Mouse (Mus musculus): Measurements from ENCODE around the gene Oprl1. TPM values are rescaled to one million over a fixed set of nuclear protein-coding genes. Genes with fewer than 3 reads are reported as not detected.

Gene Oprl1
- polyA plus RNA-seq, 1 experiment = 0.78 TPM

GRCm38 (mm10) chr2:181713749-181714148, 1.1 kb upstream of the Oprl1 start:
- Histone ChIP-seq H3K36me3 (ENCODE audit: control insufficient read depth, insufficient read depth, low read length, poor library complexity, severe bottlenecking) (no peaks in the 10 kb centered on the region), H3K4me1 (ENCODE audit: control insufficient read depth, insufficient read depth, low read length) (no peaks in the 10 kb centered on the region), H3K27me3 (ENCODE audit: control insufficient read depth, insufficient read depth, low read length, poor library complexity, severe bottlenecking) (no peaks in the 10 kb centered on the region), H3K9me3 (replicated peaks; ENCODE audit: control insufficient read depth, insufficient read depth, low read length, poor library complexity, severe bottlenecking) (no peaks in the 10 kb centered on the region), H3K9ac (ENCODE audit: low read depth, poor library complexity, severe bottlenecking) (no peak overlapping the region), H3K4me3 (ENCODE audit: low read depth, low read length) (no peak overlapping the region), H3K27ac (ENCODE audit: insufficient read depth, low read length) (no peak overlapping the region)
- no peak for TF ChIP-seq CTCF (IDR thresholded peaks at IDR 0.05; ENCODE audit: low read depth, low read length)

DNA sequence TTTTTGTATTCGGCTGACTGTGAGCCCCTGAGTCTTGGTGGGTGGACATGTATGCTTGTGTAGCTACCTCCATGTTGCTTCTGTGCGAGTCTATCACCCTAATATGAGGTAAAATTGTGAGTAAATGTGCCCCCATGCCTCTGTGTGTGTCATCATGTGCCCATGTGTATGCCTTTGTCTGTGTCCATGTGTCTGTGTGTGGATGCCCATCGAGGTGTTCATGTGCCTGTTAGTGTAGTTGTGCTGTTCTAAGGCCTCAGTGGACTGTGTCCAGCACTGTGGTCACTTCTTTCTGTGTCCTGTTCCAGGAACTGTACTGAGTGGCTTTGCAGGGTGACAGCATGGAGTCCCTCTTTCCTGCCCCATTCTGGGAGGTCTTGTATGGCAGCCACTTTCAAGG, 566 bp downstream of the Oprl1 start:
- TF ChIP-seq CTCF (IDR thresholded peaks at IDR 0.05; ENCODE audit: low read depth, low read length) (no peak), EP300 (IDR thresholded peaks at IDR 0.05; ENCODE audit: insufficient read depth, low read depth, low read length) (no peak), POLR2A (IDR thresholded peaks at IDR 0.05; ENCODE audit: insufficient read depth, low read length) (no peak)
- no peak overlapping the region for H3K4me3 ChIP-seq (ENCODE audit: low read depth, low read length)
- H3K9ac ChIP-seq (ENCODE audit: low read depth, poor library complexity, severe bottlenecking) = no peak overlapping the region
- H3K27me3 ChIP-seq (ENCODE audit: control insufficient read depth, insufficient read depth, low read length, poor library complexity, severe bottlenecking) = no peaks in the 10 kb centered on the region
- H3K36me3 ChIP-seq (ENCODE audit: control insufficient read depth, insufficient read depth, low read length, poor library complexity, severe bottlenecking) = no peaks in the 10 kb centered on the region
- H3K9me3 ChIP-seq (replicated peaks; ENCODE audit: control insufficient read depth, insufficient read depth, low read length, poor library complexity, severe bottlenecking) = no peaks in the 10 kb centered on the region
- no peaks in the 10 kb centered on the region for H3K4me1 ChIP-seq (ENCODE audit: control insufficient read depth, insufficient read depth, low read length)
- no peak overlapping the region for H3K27ac ChIP-seq (ENCODE audit: insufficient read depth, low read length)

- H3K4me3 ChIP-seq (ENCODE audit: low read depth, low read length) = no peak overlapping the region
- no peaks in the 10 kb centered on the region for H3K27me3 ChIP-seq (ENCODE audit: control insufficient read depth, insufficient read depth, low read length, poor library complexity, severe bottlenecking)
- H3K36me3 ChIP-seq (ENCODE audit: control insufficient read depth, insufficient read depth, low read length, poor library complexity, severe bottlenecking) = no peaks in the 10 kb centered on the region
- H3K9ac ChIP-seq (ENCODE audit: low read depth, poor library complexity, severe bottlenecking) = no peak overlapping the region
- H3K4me1 ChIP-seq (ENCODE audit: control insufficient read depth, insufficient read depth, low read length) = no peaks in the 10 kb centered on the region
- no peaks in the 10 kb centered on the region for H3K9me3 ChIP-seq (replicated peaks; ENCODE audit: control insufficient read depth, insufficient read depth, low read length, poor library complexity, severe bottlenecking)
- no peak for TF ChIP-seq CTCF (IDR thresholded peaks at IDR 0.05; ENCODE audit: low read depth, low read length)
- TF ChIP-seq EP300 (IDR thresholded peaks at IDR 0.05; ENCODE audit: insufficient read depth, low read depth, low read length) = no peak
- no peak for TF ChIP-seq POLR2A (IDR thresholded peaks at IDR 0.05; ENCODE audit: insufficient read depth, low read length)
- H3K27ac ChIP-seq (ENCODE audit: insufficient read depth, low read length) = no peak overlapping the region
Measured at GRCm38 (mm10) chr2:181716991-181717390, 2.2 kb downstream of the Oprl1 start.

GRCm38 (mm10) chr2:181720061-181720460, 5.2 kb downstream of the Oprl1 start:
- no peaks in the 10 kb centered on the region for H3K4me1 ChIP-seq (ENCODE audit: control insufficient read depth, insufficient read depth, low read length)
- no peaks in the 10 kb centered on the region for H3K27me3 ChIP-seq (ENCODE audit: control insufficient read depth, insufficient read depth, low read length, poor library complexity, severe bottlenecking)
- H3K4me3 ChIP-seq (ENCODE audit: low read depth, low read length) = no peak overlapping the region
- H3K36me3 ChIP-seq (ENCODE audit: control insufficient read depth, insufficient read depth, low read length, poor library complexity, severe bottlenecking) = no peaks in the 10 kb centered on the region
- no peak overlapping the region for H3K9ac ChIP-seq (ENCODE audit: low read depth, poor library complexity, severe bottlenecking)
- no peak for TF ChIP-seq CTCF (IDR thresholded peaks at IDR 0.05; ENCODE audit: low read depth, low read length)
- no peak for TF ChIP-seq EP300 (IDR thresholded peaks at IDR 0.05; ENCODE audit: insufficient read depth, low read depth, low read length)
- no peak for TF ChIP-seq POLR2A (IDR thresholded peaks at IDR 0.05; ENCODE audit: insufficient read depth, low read length)
- H3K9me3 ChIP-seq (replicated peaks; ENCODE audit: control insufficient read depth, insufficient read depth, low read length, poor library complexity, severe bottlenecking) = no peaks in the 10 kb centered on the region
- H3K27ac ChIP-seq (ENCODE audit: insufficient read depth, low read length) = no peak overlapping the region

DNA sequence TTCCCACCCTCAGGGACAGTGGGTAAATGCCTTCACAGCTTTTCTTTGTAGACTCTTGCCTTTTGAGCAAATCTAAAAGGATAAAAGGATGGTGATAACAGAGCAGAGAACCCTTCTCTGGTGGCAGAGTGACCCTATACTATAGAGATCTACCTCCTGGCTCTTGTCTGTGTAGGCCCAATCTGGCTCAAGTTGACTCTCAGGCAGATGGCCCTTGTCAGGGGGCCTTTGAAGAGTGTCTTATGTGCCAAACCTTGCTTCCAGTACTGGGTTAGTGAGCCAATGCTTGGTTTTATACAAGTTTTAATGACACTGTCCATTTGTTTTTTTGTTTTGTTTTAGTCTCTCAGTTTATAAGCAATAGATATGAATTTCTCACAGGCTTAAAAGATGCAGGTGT, 6.4 kb downstream of the Oprl1 start:
- Histone ChIP-seq H3K27me3 (ENCODE audit: control insufficient read depth, insufficient read depth, low read length, poor library complexity, severe bottlenecking) (no peaks in the 10 kb centered on the region), H3K36me3 (ENCODE audit: control insufficient read depth, insufficient read depth, low read length, poor library complexity, severe bottlenecking) (no peaks in the 10 kb centered on the region), H3K9ac (ENCODE audit: low read depth, poor library complexity, severe bottlenecking) (no peak overlapping the region), H3K9me3 (replicated peaks; ENCODE audit: control insufficient read depth, insufficient read depth, low read length, poor library complexity, severe bottlenecking) (no peaks in the 10 kb centered on the region), H3K4me1 (ENCODE audit: control insufficient read depth, insufficient read depth, low read length) (no peaks in the 10 kb centered on the region), H3K4me3 (ENCODE audit: low read depth, low read length) (no peak overlapping the region), H3K27ac (ENCODE audit: insufficient read depth, low read length) (no peak overlapping the region)
- TF ChIP-seq EP300 (IDR thresholded peaks at IDR 0.05; ENCODE audit: insufficient read depth, low read depth, low read length) = no peak
- TF ChIP-seq POLR2A (IDR thresholded peaks at IDR 0.05; ENCODE audit: insufficient read depth, low read length) = no peak
- no peak for TF ChIP-seq CTCF (IDR thresholded peaks at IDR 0.05; ENCODE audit: low read depth, low read length)

GRCm38 (mm10) chr2:181722213-181722612, 7.4 kb downstream of the Oprl1 start:
- Histone ChIP-seq H3K27ac (ENCODE audit: insufficient read depth, low read length) (no peak overlapping the region), H3K9me3 (replicated peaks; ENCODE audit: control insufficient read depth, insufficient read depth, low read length, poor library complexity, severe bottlenecking) (no peaks in the 10 kb centered on the region), H3K36me3 (ENCODE audit: control insufficient read depth, insufficient read depth, low read length, poor library complexity, severe bottlenecking) (no peaks in the 10 kb centered on the region), H3K4me3 (ENCODE audit: low read depth, low read length) (no peak overlapping the region), H3K27me3 (ENCODE audit: control insufficient read depth, insufficient read depth, low read length, poor library complexity, severe bottlenecking) (no peaks in the 10 kb centered on the region), H3K9ac (ENCODE audit: low read depth, poor library complexity, severe bottlenecking) (no peak overlapping the region), H3K4me1 (ENCODE audit: control insufficient read depth, insufficient read depth, low read length) (no peaks in the 10 kb centered on the region)
- TF ChIP-seq CTCF (IDR thresholded peaks at IDR 0.05; ENCODE audit: low read depth, low read length) (peak; percentile 92), POLR2A (IDR thresholded peaks at IDR 0.05; ENCODE audit: insufficient read depth, low read length) (no peak), EP300 (IDR thresholded peaks at IDR 0.05; ENCODE audit: insufficient read depth, low read depth, low read length) (no peak)
